Comparison of ENCODE assay signal across 25 mouse cellular contexts in the genomic region with DNA sequence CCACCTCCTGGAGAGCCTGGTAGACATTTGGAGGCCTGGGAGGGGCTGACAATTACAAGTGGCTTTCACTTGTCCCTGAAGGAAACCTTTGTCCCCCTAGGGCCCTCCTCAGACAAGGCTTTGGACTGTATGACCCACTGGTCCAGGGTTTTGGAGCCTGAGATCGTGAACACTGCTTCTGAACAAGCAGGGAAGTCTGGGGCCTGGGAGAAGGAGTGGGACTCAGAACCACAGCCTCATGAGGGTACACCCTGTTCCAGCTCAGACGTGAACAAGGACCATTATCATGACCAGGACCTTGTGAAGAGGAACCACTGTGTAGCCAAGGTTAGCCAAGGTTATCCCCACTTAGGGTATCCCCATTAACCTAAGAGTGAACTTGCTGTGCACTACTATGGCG.
"Had no signal": no experiment of that assay in that cellular context is flagged by ENCODE, and none has a peak within 500 bp of the region (broad histone marks: within the 10 kb centered on the region; RNA-seq: fewer than 3 reads in every experiment).

No protein-coding gene starts in this region.

- H3K36me3 ChIP-seq: heart, embryonic 15.5 days; hindbrain, embryonic 13.5 days had no signal

- H3K4me3 ChIP-seq: heart, embryonic 13.5 days; heart, embryonic 15.5 days; hindbrain, embryonic 13.5 days; hindbrain, embryonic 15.5 days; kidney, embryonic 15.5 days; limb, embryonic 13.5 days; limb, embryonic 15.5 days; liver, embryonic 12.5 days had no signal

- H3K4me2 ChIP-seq: heart, embryonic 11.5 days; heart, embryonic 13.5 days; heart, embryonic 15.5 days; hindbrain, embryonic 13.5 days; hindbrain, embryonic 15.5 days; kidney, embryonic 15.5 days; limb, embryonic 13.5 days; limb, embryonic 15.5 days; liver, embryonic 12.5 days had no signal

- H3K27me3 ChIP-seq: heart, embryonic 15.5 days; hindbrain, embryonic 13.5 days; hindbrain, embryonic 15.5 days; kidney, embryonic 15.5 days; limb, embryonic 13.5 days; limb, embryonic 15.5 days had no signal

- H3K9me3 ChIP-seq: heart, embryonic 13.5 days; heart, embryonic 15.5 days; hindbrain, embryonic 13.5 days; hindbrain, embryonic 15.5 days; kidney, embryonic 15.5 days; limb, embryonic 13.5 days; limb, embryonic 15.5 days; liver, embryonic 12.5 days had no signal

- H3K27ac ChIP-seq: heart, embryonic 13.5 days; heart, embryonic 15.5 days; hindbrain, embryonic 13.5 days; hindbrain, embryonic 15.5 days; hindbrain, postnatal 0 days; kidney, embryonic 15.5 days; kidney, postnatal 0 days; limb, embryonic 13.5 days; limb, embryonic 15.5 days; liver, embryonic 12.5 days had no signal

- ATAC-seq: hindbrain, postnatal 0 days; intestine, embryonic 16.5 days; liver, embryonic 12.5 days had no signal

- H3K9ac ChIP-seq: heart, embryonic 13.5 days; heart, embryonic 15.5 days; hindbrain, embryonic 13.5 days; hindbrain, embryonic 15.5 days; kidney, embryonic 15.5 days; limb, embryonic 13.5 days; limb, embryonic 15.5 days; liver, embryonic 12.5 days had no signal

- DNase-seq: gastrocnemius, postnatal 14 days; gastrocnemius, postnatal 36 days; heart, adult 18-20 months; heart, postnatal 14 days; heart, postnatal 36 days; kidney, adult 11 months; kidney, adult 2 months; kidney, adult 9 months; kidney, postnatal 14 days; kidney, postnatal 36 days; layer of hippocampus, adult 9-11 months; layer of hippocampus, postnatal 36 days; left cerebral cortex, postnatal 4 days had no signal
